Mouse (Mus musculus) neural tube, embryonic 13.5 days (tissue): Measurements from ENCODE around the gene Fbxo40. TPM values are rescaled to one million over a fixed set of nuclear protein-coding genes. Genes with fewer than 3 reads are reported as not detected.

Experiments used
- ATAC-seq: fragments of 200-750 bp; cut with Nextera tagmentation; 2 replicates; pipeline ENCODE4 v1.8.0; 2017; ENCODE audit warnings: low read depth, mild to moderate bottlenecking, moderate TSS enrichment, moderate library complexity
- H3K27ac ChIP-seq: fragments of 300-500 bp; sonication (generic); replicated peaks from 2 replicates; pipeline ENCODE4 v1.5.1; 2015; ENCODE audit warnings: moderate library complexity, mild to moderate bottlenecking, inconsistent platforms
- H3K27me3 ChIP-seq: fragments of 300-500 bp; sonication (generic); 2 replicates; pipeline ENCODE4 v1.6.1; 2015; ENCODE audit warnings: mild to moderate bottlenecking, inconsistent platforms
- H3K36me3 ChIP-seq: fragments of 300-500 bp; sonication (generic); 2 replicates; pipeline ENCODE4 v1.6.1; 2015; ENCODE audit warnings: mild to moderate bottlenecking, inconsistent platforms
- H3K4me1 ChIP-seq: fragments of 300-500 bp; sonication (generic); replicated peaks from 2 replicates; pipeline ENCODE4 v1.6.1; 2015; ENCODE audit warnings: inconsistent platforms
- H3K4me2 ChIP-seq: fragments of 300-500 bp; sonication (generic); 2 replicates; pipeline ENCODE4 v1.6.1; 2015; ENCODE audit warnings: inconsistent platforms, mild to moderate bottlenecking, moderate library complexity
- H3K4me3 ChIP-seq: fragments of 300-500 bp; sonication (generic); 2 replicates; pipeline ENCODE4 v1.5.1; 2015; ENCODE audit warnings: mild to moderate bottlenecking, inconsistent platforms
- H3K9ac ChIP-seq: fragments of 300-500 bp; sonication (generic); 2 replicates; pipeline ENCODE4 v1.6.1; 2015; ENCODE audit warnings: moderate library complexity, mild to moderate bottlenecking, inconsistent platforms
- H3K9me3 ChIP-seq: fragments of 300-500 bp; sonication (generic); 2 replicates; pipeline ENCODE4 v1.6.1; 2016; ENCODE audit warnings: inconsistent platforms
- WGBS: fragments of 180-500 bp; shearing (Covaris S2); methylation state at CpG from one replicate; pipeline ENCODE4 v1.1.7; 2015; 5-methylcytosine and 5-hydroxymethylcytosine counted together
- polyA plus RNA-seq: library from polyadenylated mRNA; unstranded; fragments of >200 nt; fragmentation: Nextera tagmentation; extraction: Ambion mirVana; gene quantifications from 2 replicates; pipeline ENCODE4 v1.2.1, GENCODE M21; 2015

The Fbxo40 gene
- polyA plus RNA-seq, 1 experiment from 2014 or later, result 0.06 TPM

GRCm38 (mm10) chr16:36943591-36943990, 46.7 kb downstream of the Fbxo40 start:
- Histone ChIP-seq H3K4me1 (no peaks in the 10 kb centered on the region), H3K36me3 (no peaks in the 10 kb centered on the region), H3K9me3 (no peaks in the 10 kb centered on the region), H3K4me3 (no peak overlapping the region), H3K27ac (no peak overlapping the region), H3K27me3 (no peaks in the 10 kb centered on the region), H3K4me2 (no peak overlapping the region), H3K9ac (no peak overlapping the region)
- WGBS, result 87% methylated on average over 3 of the region's 3 CpGs
- ATAC-seq, result no peak

GRCm38 (mm10) chr16:36941895-36942294, 48.4 kb downstream of the Fbxo40 start:
- ATAC-seq, result no peak
- 77% methylated on average over 4 of the region's 4 CpGs for WGBS
- H3K4me3 ChIP-seq, result no peak overlapping the region
- no peak overlapping the region for H3K27ac ChIP-seq
- H3K9ac ChIP-seq, result no peak overlapping the region
- H3K27me3 ChIP-seq, result no peaks in the 10 kb centered on the region
- H3K4me2 ChIP-seq, result no peak overlapping the region
- no peaks in the 10 kb centered on the region for H3K9me3 ChIP-seq
- no peaks in the 10 kb centered on the region for H3K36me3 ChIP-seq
- H3K4me1 ChIP-seq, result no peaks in the 10 kb centered on the region

- Histone ChIP-seq H3K9me3 (no peaks in the 10 kb centered on the region), H3K36me3 (no peaks in the 10 kb centered on the region), H3K27ac (no peak overlapping the region), H3K27me3 (no peaks in the 10 kb centered on the region), H3K4me1 (no peaks in the 10 kb centered on the region), H3K4me3 (no peak overlapping the region), H3K4me2 (no peak overlapping the region), H3K9ac (no peak overlapping the region)
- ATAC-seq, result no peak
- WGBS, result 79% methylated on average over 6 of the region's 6 CpGs
Observed at GRCm38 (mm10) chr16:36941137-36941727, 49.0 kb downstream of the Fbxo40 start.

GRCm38 (mm10) chr16:36935814-36936213, 54.5 kb downstream of the Fbxo40 start:
- no peaks in the 10 kb centered on the region for H3K4me1 ChIP-seq
- no peaks in the 10 kb centered on the region for H3K27me3 ChIP-seq
- ATAC-seq, result no peak
- 88% methylated on average over 3 of the region's 3 CpGs for WGBS
- peaks cover 26% of the 10 kb centered on the region for H3K36me3 ChIP-seq
- H3K4me2 ChIP-seq, result no peak overlapping the region
- H3K9me3 ChIP-seq, result no peaks in the 10 kb centered on the region
- no peak overlapping the region for H3K4me3 ChIP-seq
- no peak overlapping the region for H3K9ac ChIP-seq
- no peak overlapping the region for H3K27ac ChIP-seq

GRCm38 (mm10) chr16:36934841-36935620, 55.2 kb downstream of the Fbxo40 start, which contains the start of gene Hcls1:
TSS of gene Hcls1 (plus strand) at chr16:36934983.
- 80% methylated on average over 7 of the region's 7 CpGs for WGBS
- H3K4me1 ChIP-seq, result no peaks in the 10 kb centered on the region
- H3K4me3 ChIP-seq, result no peak within 1 kb of the TSS
- H3K27ac ChIP-seq, result no peak within 1 kb of the TSS
- no peaks in the 10 kb centered on the region for H3K27me3 ChIP-seq
- no peaks in the 10 kb centered on the region for H3K9me3 ChIP-seq
- ATAC-seq, result no peak
- no peak within 1 kb of the TSS for H3K4me2 ChIP-seq
- no peak within 1 kb of the TSS for H3K9ac ChIP-seq
- H3K36me3 ChIP-seq, result peaks cover 34% of the 10 kb centered on the region

- H3K9me3 ChIP-seq, result no peaks in the 10 kb centered on the region
- no peak overlapping the region for H3K4me3 ChIP-seq
- H3K4me2 ChIP-seq, result no peak overlapping the region
- no peak overlapping the region for H3K9ac ChIP-seq
- WGBS, result 82% methylated on average over 6 of the region's 6 CpGs
- no peaks in the 10 kb centered on the region for H3K4me1 ChIP-seq
- ATAC-seq, result no peak
- no peak overlapping the region for H3K27ac ChIP-seq
- H3K27me3 ChIP-seq, result no peaks in the 10 kb centered on the region
- peaks cover 41% of the 10 kb centered on the region for H3K36me3 ChIP-seq
Observed at GRCm38 (mm10) chr16:36934131-36934840, 56.0 kb downstream of the Fbxo40 start.

- no peaks in the 10 kb centered on the region for H3K4me1 ChIP-seq
- H3K4me2 ChIP-seq, result no peak overlapping the region
- no peak for ATAC-seq
- peaks cover 59% of the 10 kb centered on the region for H3K36me3 ChIP-seq
- 89% methylated on average over 6 of the region's 6 CpGs for WGBS
- no peaks in the 10 kb centered on the region for H3K27me3 ChIP-seq
- no peaks in the 10 kb centered on the region for H3K9me3 ChIP-seq
- H3K9ac ChIP-seq, result no peak overlapping the region
- no peak overlapping the region for H3K27ac ChIP-seq
- no peak overlapping the region for H3K4me3 ChIP-seq
Observed at GRCm38 (mm10) chr16:36932546-36932945, 57.7 kb downstream of the Fbxo40 start.

GRCm38 (mm10) chr16:36931976-36932375, 58.3 kb downstream of the Fbxo40 start:
- H3K27me3 ChIP-seq, result no peaks in the 10 kb centered on the region
- WGBS, result 93% methylated on average over 3 of the region's 3 CpGs
- H3K9ac ChIP-seq, result no peak overlapping the region
- H3K4me2 ChIP-seq, result no peak overlapping the region
- H3K4me3 ChIP-seq, result no peak overlapping the region
- no peaks in the 10 kb centered on the region for H3K9me3 ChIP-seq
- H3K36me3 ChIP-seq, result peaks cover 64% of the 10 kb centered on the region
- no peaks in the 10 kb centered on the region for H3K4me1 ChIP-seq
- ATAC-seq, result no peak
- no peak overlapping the region for H3K27ac ChIP-seq

GRCm38 (mm10) chr16:36931381-36931780, 58.9 kb downstream of the Fbxo40 start:
- Histone ChIP-seq H3K4me3 (no peak overlapping the region), H3K9ac (no peak overlapping the region), H3K4me2 (no peak overlapping the region), H3K27ac (no peak overlapping the region), H3K9me3 (no peaks in the 10 kb centered on the region), H3K4me1 (no peaks in the 10 kb centered on the region), H3K36me3 (peaks cover 70% of the 10 kb centered on the region), H3K27me3 (no peaks in the 10 kb centered on the region)
- 95% methylated on average over 10 of the region's 10 CpGs for WGBS
- ATAC-seq, result no peak

- Histone ChIP-seq H3K4me3 (no peak overlapping the region), H3K4me2 (no peak overlapping the region), H3K9me3 (no peaks in the 10 kb centered on the region), H3K9ac (no peak overlapping the region), H3K27ac (no peak overlapping the region), H3K36me3 (peaks cover 79% of the 10 kb centered on the region), H3K27me3 (no peaks in the 10 kb centered on the region), H3K4me1 (no peaks in the 10 kb centered on the region)
- ATAC-seq, result no peak
- 85% methylated on average over 11 of the region's 11 CpGs for WGBS
Observed at GRCm38 (mm10) chr16:36930231-36931136, 59.8 kb downstream of the Fbxo40 start.

GRCm38 (mm10) chr16:36929216-36929615, 61.1 kb downstream of the Fbxo40 start:
- Histone ChIP-seq H3K9me3 (no peaks in the 10 kb centered on the region), H3K4me1 (no peaks in the 10 kb centered on the region), H3K27ac (no peak overlapping the region), H3K27me3 (no peaks in the 10 kb centered on the region), H3K9ac (no peak overlapping the region), H3K4me2 (no peak overlapping the region), H3K4me3 (no peak overlapping the region), H3K36me3 (peaks cover 92% of the 10 kb centered on the region)
- ATAC-seq, result no peak
- WGBS, result 98% methylated on average over 7 of the region's 7 CpGs
